Mouse (Mus musculus): ENCODE measurements around the gene Creb3. TPM values are rescaled to one million over a fixed set of nuclear protein-coding genes. Genes with fewer than 3 reads are reported as not detected.
A peak's percentile ranks its signal among the peaks of the same experiment; 100 is the strongest.
"Not testable (repeated sequence)": the region's sequence is repeated elsewhere in the genome, so short reads cannot be mapped to it uniquely, and the experiment has no call there.

Creb3 gene
- total and polyA plus RNA-seq, 2 experiments from 2014 or later = 50.4 to 85.2 TPM

DNA sequence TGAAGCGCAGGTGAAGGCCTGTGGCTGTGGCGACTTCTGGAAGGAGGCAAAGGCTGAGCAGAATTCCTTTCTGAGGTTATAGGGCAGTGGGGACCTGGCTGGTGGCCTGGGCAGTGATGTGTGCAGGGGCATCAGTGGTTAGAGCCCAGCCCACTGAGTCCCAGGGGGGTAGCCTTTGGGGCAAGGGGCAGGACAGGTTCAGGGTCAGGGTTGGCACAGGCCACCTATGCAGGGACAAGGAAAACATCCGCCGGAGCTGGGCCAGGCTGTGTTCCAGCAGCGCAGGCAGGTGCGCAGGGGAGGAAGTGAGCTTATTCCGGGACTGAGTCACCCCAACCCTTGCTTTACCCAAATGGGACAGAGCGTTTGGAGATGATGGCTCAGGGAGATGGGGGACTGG lies 24.3 kb downstream of the Creb3 start:
- no peak overlapping the region for H3K27ac ChIP-seq (ENCODE audit: low read depth, low read length)
- H3K4me3 ChIP-seq (ENCODE audit: low read depth, low read length) = no peak overlapping the region
- H3K36me3 ChIP-seq (ENCODE audit: insufficient read depth, low read length) = peaks cover 28% of the 10 kb centered on the region
- H3K27me3 ChIP-seq (ENCODE audit: insufficient read depth, low read length) = no peaks in the 10 kb centered on the region
- no peak for TF ChIP-seq CTCF (IDR thresholded peaks at IDR 0.05)
- no peak overlapping the region for H3K9ac ChIP-seq (replicated peaks; ENCODE audit: low read length, poor library complexity, severe bottlenecking)
- ATAC-seq (ENCODE audit: low FRiP score) = peak; percentile 55; the same call in 1 of the 2 replicates
- H3K4me1 ChIP-seq (ENCODE audit: insufficient read depth, low read length) = no peaks in the 10 kb centered on the region
- WGBS = 81% methylated on average over 8 of the region's 8 CpGs
- no peak overlapping the region for H3K4me2 ChIP-seq (ENCODE audit: low read depth, low read length, poor library complexity, severe bottlenecking)
- H3K9me3 ChIP-seq (ENCODE audit: low read length) = no peaks in the 10 kb centered on the region
- no peak for DNase-seq (ENCODE audit: low spot score)

DNA sequence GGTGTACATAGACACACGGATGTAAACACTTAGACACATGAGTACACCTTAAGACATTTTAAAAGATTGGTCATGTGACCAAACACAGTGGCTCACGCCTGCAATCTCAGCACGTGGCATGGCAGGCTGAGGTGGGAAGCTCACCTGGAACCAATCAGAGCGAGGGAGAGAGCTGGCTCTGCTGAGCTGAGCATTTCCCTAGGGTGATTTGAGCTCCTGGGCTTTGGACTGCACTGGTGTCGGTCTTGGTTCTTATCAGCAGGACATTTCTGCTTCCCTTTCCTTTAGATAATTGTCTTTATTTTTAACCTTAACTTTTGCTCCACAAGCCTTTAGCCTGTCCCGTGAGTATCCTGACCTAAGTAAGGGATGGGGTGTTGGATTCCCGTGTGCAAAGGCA lies 25.5 kb downstream of the Creb3 start:
- Histone ChIP-seq H3K9ac (replicated peaks; ENCODE audit: low read length, poor library complexity, severe bottlenecking) (no peak overlapping the region), H3K9me3 (ENCODE audit: low read length) (no peaks in the 10 kb centered on the region), H3K27ac (ENCODE audit: low read depth, low read length) (no peak overlapping the region), H3K36me3 (ENCODE audit: insufficient read depth, low read length) (peaks cover 20% of the 10 kb centered on the region), H3K4me3 (ENCODE audit: low read depth, low read length) (no peak overlapping the region), H3K27me3 (ENCODE audit: insufficient read depth, low read length) (no peaks in the 10 kb centered on the region), H3K4me2 (ENCODE audit: low read depth, low read length, poor library complexity, severe bottlenecking) (no peak overlapping the region), H3K4me1 (ENCODE audit: insufficient read depth, low read length) (no peaks in the 10 kb centered on the region)
- WGBS = 65% methylated on average over 7 of the region's 7 CpGs
- DNase-seq (ENCODE audit: low spot score) = no peak
- no peak for ATAC-seq (ENCODE audit: low FRiP score)
- TF ChIP-seq CTCF (IDR thresholded peaks at IDR 0.05) = no peak

DNA sequence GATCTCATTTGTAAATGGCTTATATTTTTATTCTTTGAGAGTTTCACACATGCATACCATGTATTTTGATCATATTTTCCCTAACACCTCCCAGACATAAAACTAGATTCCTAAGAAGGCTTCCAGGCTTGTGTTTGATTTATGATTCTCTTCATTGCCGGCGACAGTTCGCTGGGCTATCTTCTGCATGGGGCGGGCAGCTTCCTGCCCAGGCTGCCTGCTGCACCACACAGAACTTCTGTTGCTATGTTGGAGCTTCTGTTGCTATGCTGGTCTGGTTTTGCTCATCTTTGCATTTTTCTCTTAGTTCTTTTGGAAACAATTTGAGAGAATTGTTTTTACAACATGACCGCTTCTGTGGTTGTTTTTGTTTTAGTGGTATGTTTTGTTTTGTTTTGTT lies 29.4 kb downstream of the Creb3 start:
- no peak for TF ChIP-seq CTCF (IDR thresholded peaks at IDR 0.05)

DNA sequence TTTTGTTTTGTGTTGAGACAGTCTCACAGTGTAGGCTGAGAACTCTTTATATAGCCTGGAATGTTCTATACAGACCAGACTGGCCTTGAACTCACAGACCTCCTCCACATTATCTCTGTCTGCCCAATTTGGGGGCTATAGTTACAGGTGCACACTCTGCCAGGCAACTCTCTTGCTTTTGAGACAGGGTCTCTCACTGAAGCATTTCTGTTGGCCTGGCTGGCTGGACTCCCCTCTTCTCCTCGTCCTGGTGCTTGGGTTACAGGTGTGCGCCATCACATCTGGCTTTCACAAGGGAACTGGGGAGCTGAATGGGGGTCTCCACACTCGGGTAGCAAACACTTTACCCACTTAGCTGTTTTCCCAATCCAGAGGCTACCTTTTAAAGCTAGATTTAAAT lies 29.8 kb downstream of the Creb3 start:
- H3K4me1 ChIP-seq (ENCODE audit: insufficient read depth, low read length) = no peaks in the 10 kb centered on the region
- ATAC-seq (ENCODE audit: low FRiP score) = no peak
- no peaks in the 10 kb centered on the region for H3K9me3 ChIP-seq (ENCODE audit: low read length)
- no peaks in the 10 kb centered on the region for H3K27me3 ChIP-seq (ENCODE audit: insufficient read depth, low read length)
- no peak for DNase-seq (ENCODE audit: low spot score)
- H3K27ac ChIP-seq (ENCODE audit: low read depth, low read length) = no peak overlapping the region
- no peaks in the 10 kb centered on the region for H3K36me3 ChIP-seq (ENCODE audit: insufficient read depth, low read length)
- 69% methylated on average over 3 of the region's 3 CpGs for WGBS
- H3K4me3 ChIP-seq (ENCODE audit: low read depth, low read length) = no peak overlapping the region
- no peak overlapping the region for H3K9ac ChIP-seq (replicated peaks; ENCODE audit: low read length, poor library complexity, severe bottlenecking)
- TF ChIP-seq CTCF (IDR thresholded peaks at IDR 0.05) = no peak
- no peak overlapping the region for H3K4me2 ChIP-seq (ENCODE audit: low read depth, low read length, poor library complexity, severe bottlenecking)

More for the DNA sequence above, 29.4 kb downstream of the Creb3 start:
- Histone ChIP-seq H3K36me3 (ENCODE audit: insufficient read depth, low read length) (no peaks in the 10 kb centered on the region), H3K4me3 (ENCODE audit: low read depth, low read length) (no peak overlapping the region), H3K27ac (ENCODE audit: low read depth, low read length) (no peak overlapping the region), H3K27me3 (ENCODE audit: insufficient read depth, low read length) (no peaks in the 10 kb centered on the region), H3K9me3 (ENCODE audit: low read length) (no peaks in the 10 kb centered on the region), H3K4me2 (ENCODE audit: low read depth, low read length, poor library complexity, severe bottlenecking) (no peak overlapping the region), H3K4me1 (ENCODE audit: insufficient read depth, low read length) (no peaks in the 10 kb centered on the region), H3K9ac (replicated peaks; ENCODE audit: low read length, poor library complexity, severe bottlenecking) (no peak overlapping the region)
- ATAC-seq (ENCODE audit: low FRiP score) = no peak
- WGBS = 81% methylated on average over 5 of the region's 5 CpGs
- no peak for DNase-seq (ENCODE audit: low spot score)

DNA sequence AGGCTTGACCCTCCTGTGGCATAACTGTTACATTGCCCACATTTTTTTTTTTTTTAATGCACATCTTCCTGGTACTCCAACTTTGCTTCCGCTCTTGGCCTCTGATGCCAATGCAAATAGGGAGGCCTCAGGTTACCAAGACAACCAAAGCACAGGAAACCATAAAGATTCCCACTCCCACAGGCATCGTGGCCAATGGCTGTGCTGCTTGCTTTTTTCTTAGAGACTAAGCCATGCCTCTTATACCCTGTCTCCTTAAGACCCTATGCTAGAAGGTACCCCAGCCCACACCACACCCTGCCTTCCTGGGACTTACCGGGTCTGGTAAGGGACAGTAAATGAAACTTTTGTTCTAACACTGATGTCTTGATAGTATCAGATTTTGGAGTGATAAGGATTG lies 31.3 kb downstream of the Creb3 start:
- TF ChIP-seq CTCF (IDR thresholded peaks at IDR 0.05) = no peak
- Histone ChIP-seq H3K9ac (replicated peaks; ENCODE audit: low read length, poor library complexity, severe bottlenecking) (no peak overlapping the region), H3K4me2 (ENCODE audit: low read depth, low read length, poor library complexity, severe bottlenecking) (no peak overlapping the region), H3K27me3 (ENCODE audit: insufficient read depth, low read length) (no peaks in the 10 kb centered on the region), H3K4me3 (ENCODE audit: low read depth, low read length) (no peak overlapping the region), H3K27ac (ENCODE audit: low read depth, low read length) (no peak overlapping the region), H3K9me3 (ENCODE audit: low read length) (no peaks in the 10 kb centered on the region), H3K36me3 (ENCODE audit: insufficient read depth, low read length) (no peaks in the 10 kb centered on the region), H3K4me1 (ENCODE audit: insufficient read depth, low read length) (no peaks in the 10 kb centered on the region)
- DNase-seq (ENCODE audit: low spot score) = no peak
- no peak for ATAC-seq (ENCODE audit: low FRiP score)
- 57% methylated on average over 3 of the region's 3 CpGs for WGBS

DNA sequence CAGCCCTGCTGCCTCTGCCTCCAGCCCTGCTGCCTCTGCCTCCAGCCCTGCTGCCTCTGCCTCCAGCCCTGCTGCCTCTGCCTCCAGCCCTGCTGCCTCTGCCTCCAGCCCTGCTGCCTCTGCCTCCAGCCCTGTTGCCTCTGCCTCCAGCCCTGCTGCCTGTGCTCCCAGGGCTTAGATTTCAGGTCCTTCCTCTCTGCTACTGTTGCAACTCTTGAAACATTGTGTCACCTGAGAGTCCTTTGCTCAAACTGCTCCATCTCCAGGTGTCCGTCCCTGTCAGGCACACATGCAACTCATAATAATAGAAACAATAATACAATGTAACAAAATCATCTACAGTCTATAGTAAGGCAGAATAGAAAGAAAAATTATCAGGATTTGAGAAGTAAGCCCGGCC lies 34.5 kb downstream of the Creb3 start:
- H3K27me3 ChIP-seq (ENCODE audit: insufficient read depth, low read length); H3K9me3 ChIP-seq (ENCODE audit: low read length); DNase-seq (ENCODE audit: low spot score); H3K4me1 ChIP-seq (ENCODE audit: insufficient read depth, low read length); H3K4me2 ChIP-seq (ENCODE audit: low read depth, low read length, poor library complexity, severe bottlenecking); H3K36me3 ChIP-seq (ENCODE audit: insufficient read depth, low read length); H3K4me3 ChIP-seq (ENCODE audit: low read depth, low read length); H3K9ac ChIP-seq (replicated peaks; ENCODE audit: low read length, poor library complexity, severe bottlenecking); ATAC-seq (ENCODE audit: low FRiP score); H3K27ac ChIP-seq (ENCODE audit: low read depth, low read length): not testable (repeated sequence)
- WGBS = 88% methylated on average over 2 of the region's 2 CpGs

Measured in midbrain, postnatal 0 days (tissue).